Mouse (Mus musculus) frontal cortex, postnatal 10 days (tissue): ENCODE measurements around the gene 2300002M23Rik.

Experiments
- DNase-seq, 2 experiments: peaks; one replicate each; pipeline ENCODE4 v3.0.0; 2022; ENCODE audit warnings: low spot score in 2 of 2, mixed read lengths in 1 of 2

Gene 2300002M23Rik

GRCm38 (mm10) chr17:35567150-35567549 is at the start of gene 2300002M23Rik:
2300002M23Rik (plus strand) TSS chr17:35567450.
- DNase-seq: no peak

DNA sequence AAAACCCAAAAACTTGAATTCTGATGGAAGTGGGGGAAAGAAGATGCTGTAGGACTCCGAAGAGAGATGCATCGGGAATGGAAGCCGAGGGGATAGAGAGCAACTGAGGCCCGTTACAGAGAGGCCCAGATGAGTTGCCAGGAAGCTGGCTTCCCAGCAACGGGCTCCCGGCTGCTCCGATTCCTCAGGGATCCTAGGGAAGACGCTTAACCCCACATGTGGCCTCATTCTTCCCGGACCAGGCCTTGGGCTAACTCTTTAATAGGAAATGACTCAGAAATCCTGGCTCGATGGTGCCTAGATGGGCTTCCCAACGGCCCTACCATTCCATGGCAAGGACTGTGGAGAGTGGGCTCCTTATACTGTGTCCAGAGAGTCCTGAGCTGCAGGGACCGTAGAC is 49.7 kb upstream of the 2300002M23Rik start:
- no peak for DNase-seq

DNA sequence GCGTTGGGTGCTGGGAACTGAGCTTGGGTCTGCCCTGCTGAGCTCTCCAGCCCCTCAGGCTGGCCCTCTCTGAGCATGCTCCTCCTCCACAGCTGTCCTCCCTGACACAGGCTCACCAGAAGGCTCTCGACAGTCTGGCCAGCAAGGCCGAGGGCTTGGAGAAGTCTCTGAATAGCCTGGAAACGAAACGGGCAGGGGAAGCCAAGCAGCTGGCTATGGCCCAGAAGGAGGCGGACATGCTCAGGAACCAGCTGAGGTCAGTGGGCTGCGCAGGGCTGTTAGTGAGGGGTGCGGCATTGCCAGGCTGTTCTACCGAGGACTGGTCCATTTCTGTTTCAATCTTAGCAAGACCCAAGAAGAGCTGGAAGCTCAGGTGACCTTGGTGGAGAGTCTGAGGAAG is 42.9 kb upstream of the 2300002M23Rik start:
- DNase-seq: no peak

- no peak for DNase-seq
Observed at GRCm38 (mm10) chr17:35526644-35527043, 40.6 kb upstream of the 2300002M23Rik start.

DNA sequence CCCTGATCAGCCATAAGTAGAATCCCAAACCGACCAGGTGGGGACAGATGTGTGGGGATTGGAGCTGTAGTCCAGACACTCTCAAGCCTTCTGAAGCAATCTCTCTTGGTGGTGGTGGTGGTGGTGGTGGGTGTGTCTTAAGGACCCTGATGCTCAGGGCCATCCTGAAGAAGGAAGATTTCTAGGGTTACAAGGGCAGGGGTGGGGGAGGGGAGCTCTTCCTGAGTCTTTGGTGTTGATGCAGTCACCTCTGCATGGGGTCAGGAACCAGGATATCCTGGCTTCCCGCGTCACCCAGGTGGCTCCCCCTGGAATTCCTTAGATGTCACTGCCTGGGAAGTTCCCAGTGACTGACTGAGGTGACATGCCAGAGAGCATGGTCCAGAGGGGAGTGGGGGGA is 34.9 kb upstream of the 2300002M23Rik start:
- DNase-seq: no peak

GRCm38 (mm10) chr17:35532901-35533300 is 34.3 kb upstream of the 2300002M23Rik start, which contains the start of gene Psors1c2:
Psors1c2 (plus strand) TSS chr17:35533201.
- no peak for DNase-seq

- peak in 1 of 2 experiments; percentile 72 for DNase-seq
Observed at GRCm38 (mm10) chr17:35534343-35534742, 32.9 kb upstream of the 2300002M23Rik start.

DNA sequence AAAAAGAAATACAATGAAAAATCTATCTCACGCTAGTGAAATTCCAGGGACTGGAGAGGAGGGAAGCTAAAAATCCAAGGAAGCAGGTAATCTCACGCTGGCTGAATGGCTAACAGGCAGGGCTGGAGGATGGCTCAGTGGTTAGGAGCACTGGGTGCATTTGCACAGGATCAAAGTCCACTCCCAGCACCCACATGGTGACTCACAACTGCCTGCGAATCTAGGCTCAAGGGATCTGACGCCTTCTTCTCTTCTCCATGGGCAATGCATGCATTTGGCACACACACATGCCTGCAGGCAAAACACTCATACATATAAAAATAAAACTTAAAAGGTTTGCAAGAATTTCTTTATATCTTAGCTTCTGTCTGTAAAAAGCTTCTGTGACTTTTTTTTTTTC is 29.8 kb upstream of the 2300002M23Rik start:
- no peak for DNase-seq

DNA sequence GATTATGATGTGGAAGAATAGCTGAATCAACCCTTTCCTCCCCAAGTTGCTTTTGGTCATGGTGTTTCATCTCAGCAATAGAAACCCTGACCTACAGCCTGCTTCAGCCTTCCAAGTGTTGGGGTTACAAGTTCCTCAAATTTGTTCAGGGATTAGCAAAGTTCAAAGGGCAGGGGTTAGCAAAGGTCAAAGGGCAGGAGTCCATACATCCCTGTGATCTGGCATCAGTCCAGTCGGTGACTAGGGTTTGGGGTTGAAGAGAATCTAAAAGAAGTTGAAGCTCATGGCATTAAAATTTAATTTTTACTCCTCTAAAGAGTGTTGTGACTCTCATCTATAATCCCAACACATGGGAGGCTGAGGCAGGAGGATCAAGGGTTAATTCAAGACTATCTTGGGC is 28.8 kb upstream of the 2300002M23Rik start:
- no peak for DNase-seq

GRCm38 (mm10) chr17:35539540-35539939 is 27.7 kb upstream of the 2300002M23Rik start:
- no peak for DNase-seq

DNA sequence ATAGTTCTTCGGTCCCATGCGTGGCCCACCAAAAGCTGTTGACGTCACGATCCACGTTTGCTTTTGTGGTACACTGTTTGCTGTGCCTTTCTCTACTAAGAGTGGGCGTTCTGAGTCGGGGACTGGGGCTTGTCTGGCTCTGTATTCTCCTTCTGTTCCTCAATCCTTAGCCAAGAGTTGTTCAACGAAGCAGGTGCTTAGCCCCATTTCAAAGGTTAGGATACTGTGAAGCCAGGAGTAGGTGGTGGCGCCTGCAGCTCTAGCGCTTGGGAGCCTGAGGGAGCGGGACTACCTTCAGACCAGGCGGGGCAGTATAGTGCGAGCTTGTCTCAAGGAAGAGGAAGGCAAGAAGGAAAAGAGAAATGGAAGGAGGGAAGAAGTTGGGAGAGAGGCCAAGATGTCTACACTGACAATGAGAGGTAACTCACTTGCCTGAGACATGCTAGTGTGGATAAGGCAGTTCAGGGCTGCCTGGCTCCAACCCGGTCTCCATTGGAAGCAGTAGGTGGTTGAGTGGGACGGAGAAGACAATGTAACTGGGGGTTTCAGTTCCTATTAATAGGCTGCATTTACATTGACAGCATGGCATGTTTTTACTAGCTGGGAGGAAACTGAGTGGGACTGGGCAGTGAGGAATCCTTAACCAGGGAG is 24.4 kb upstream of the 2300002M23Rik start:
- DNase-seq: no peak

GRCm38 (mm10) chr17:35543412-35543861 is 23.8 kb upstream of the 2300002M23Rik start:
- no peak for DNase-seq

- no peak for DNase-seq
Observed at GRCm38 (mm10) chr17:35544001-35544400, 23.2 kb upstream of the 2300002M23Rik start.

DNA sequence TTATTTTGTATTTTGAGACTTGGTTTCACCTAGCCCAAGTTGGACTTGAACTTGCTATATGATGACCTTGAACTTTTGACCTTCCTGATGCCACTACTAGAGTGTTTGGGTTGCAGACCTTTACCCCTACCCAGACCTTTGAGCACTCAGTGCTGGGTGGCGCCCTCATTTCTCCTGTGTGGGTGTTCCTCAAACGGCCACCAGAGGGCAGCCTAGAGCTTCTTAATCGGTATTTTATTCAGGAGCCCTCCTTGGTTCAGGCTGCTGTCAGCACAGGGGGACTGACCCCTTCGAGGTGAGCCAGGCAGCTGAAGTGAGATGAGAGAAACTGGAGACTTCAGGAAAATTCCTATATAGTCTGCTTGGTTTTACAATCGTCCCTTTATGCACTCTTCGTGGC is 22.6 kb upstream of the 2300002M23Rik start:
- DNase-seq: peak in 1 of 2 experiments; percentile 54

DNA sequence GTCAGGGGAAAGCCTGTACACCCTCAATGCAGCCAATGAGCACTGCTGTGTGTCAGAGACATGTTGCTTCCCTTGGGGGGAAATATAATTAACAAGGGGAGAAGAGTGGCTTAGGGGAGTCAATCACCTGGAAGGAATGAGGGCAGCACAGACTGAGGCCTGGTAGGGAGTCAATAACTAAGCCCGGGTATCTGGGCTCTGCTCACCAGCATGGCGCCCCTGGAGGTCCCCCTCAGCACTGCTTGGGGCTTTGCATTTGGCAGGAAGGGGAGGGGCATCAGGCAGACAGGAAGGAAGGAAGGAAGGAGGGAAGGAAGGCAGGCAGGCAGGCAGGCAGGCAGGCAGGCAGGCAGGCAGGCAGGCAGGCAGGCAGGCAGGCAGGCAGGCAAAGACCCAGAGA is 19.8 kb upstream of the 2300002M23Rik start:
- no peak for DNase-seq

DNA sequence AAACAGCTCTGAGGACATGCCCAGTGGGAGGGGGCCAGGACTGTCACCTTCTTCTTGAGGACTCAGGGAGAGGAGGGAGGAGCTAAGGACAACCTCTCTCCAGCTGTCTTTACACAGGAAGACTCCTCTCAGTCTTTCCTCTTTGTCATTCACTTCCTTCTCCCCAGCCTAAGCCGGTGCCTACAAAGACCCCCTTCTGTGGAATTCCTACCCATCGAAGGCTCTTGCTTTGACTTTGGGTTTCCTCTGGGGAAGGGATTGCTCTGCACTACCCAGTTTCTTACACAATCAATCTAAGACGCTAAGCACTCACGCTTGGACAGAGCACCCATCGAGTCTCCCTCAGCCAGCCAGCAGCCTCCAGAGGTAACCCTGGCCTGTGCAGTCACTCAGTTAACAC is 18.6 kb upstream of the 2300002M23Rik start:
- no peak for DNase-seq

DNA sequence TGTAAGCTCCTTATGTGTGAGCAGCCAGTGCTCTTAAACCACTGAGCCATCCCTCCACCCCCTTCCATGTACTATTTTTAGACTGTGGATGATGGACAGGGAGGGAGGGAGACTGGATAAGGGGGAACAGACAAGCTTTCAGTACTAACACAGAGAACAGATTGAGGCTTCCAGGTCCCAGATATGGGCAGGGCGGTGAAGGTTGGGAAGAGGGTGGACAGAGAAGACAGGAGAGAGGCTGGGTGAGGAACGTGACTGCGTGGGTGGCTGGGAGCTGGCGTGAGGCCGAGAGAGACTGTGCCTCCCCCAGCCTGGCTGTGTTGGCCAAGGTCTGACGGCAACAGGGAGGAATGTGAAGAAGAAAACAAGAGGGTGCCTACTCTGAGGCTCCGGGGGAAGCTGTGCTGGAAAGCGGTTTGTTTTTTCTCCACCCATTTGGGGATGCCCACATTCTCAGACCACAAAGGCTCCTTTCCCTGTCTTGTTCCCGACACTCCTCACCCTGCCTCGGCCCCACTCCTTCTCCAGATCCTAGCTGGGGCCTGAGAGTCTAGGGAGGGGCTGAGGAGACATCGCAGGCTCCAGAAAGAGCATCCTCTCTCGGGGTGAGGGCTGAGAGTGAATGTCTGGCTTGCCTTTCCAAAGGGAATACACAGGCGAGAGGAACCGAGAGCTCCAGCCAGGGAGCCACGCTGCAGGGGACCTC is 17.7 kb upstream of the 2300002M23Rik start:
- peak; percentile 72 to 82 for DNase-seq

DNA sequence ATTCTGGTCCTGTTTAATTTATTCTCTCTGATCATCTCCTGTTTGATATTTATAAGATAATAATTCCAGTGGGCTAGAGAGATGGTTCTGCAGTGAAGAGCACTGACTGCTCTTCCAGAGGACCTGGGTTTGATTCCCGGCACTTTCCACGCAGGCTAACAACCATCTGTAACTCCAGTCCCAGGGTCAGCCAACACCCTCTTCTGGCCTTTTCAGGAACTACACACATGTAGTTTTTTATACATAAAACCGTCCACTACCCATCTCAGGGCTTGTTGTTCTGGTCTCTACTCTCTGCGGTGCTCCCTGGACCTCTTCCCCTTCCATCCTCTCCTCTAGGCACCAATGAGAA is 17.1 kb upstream of the 2300002M23Rik start:
- DNase-seq: no peak

DNA sequence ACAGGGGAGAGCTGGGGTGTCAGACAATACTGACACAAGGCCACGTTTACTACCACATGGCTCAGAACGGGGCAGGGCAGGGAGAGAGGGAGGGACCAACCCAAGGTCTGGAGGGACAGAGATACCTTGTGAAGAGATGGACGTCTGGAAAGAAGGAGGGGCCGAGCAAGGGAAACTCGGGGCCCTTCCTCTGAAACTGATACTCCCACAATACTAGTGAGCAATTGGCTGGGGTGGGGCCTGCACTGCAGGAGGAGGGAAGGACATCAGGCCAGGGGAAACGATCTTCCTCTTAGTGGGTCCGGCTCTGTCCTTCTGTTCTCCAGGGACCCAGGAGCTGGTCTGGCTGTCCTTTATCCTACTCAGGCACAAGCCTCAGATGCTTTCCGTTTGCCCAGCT is 16.4 kb upstream of the 2300002M23Rik start:
- no peak for DNase-seq

DNA sequence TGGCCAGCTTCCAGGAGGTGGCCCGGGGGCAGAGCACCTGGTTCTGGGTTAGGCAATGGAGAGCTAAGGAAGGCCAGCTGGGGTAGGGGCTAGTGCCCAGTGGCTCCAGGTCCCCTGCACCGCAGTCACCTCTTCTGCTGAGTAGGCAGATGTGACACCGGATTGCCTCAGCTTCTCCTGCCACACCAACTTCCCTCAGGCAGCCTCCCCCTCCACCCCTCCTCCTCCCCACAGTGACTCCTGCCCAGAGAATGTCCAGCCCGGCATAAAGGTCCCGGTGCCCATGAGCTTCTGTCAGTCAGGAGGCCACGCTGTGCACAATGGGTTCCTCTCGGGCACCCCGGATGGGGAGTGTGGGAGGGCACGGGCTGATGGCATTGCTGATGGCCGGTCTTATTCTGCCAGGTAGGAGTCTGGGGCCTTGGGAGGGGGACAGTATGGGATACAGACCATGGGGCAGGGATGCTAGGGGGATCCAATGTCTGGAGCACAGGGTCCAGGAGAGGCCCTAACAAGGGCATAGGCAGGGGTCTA is 15.3 kb upstream of the 2300002M23Rik start, which contains the start of gene Cdsn:
Cdsn (plus strand) TSS at position 248 of the 534 bp plus-strand sequence.
- no peak for DNase-seq

GRCm38 (mm10) chr17:35554321-35554720 is 12.9 kb upstream of the 2300002M23Rik start:
- no peak for DNase-seq

GRCm38 (mm10) chr17:35554761-35555397 is 12.4 kb upstream of the 2300002M23Rik start:
- no peak for DNase-seq
